Mouse (Mus musculus) urinary bladder, postnatal 36 days (tissue): ENCODE measurements around the gene Olfr1373.
"Not testable (repeated sequence)": the region's sequence is repeated elsewhere in the genome, so short reads cannot be mapped to it uniquely, and the experiment has no call there.

Source experiments
- DNase-seq, 2 experiments: peaks; one replicate each; pipeline ENCODE4 v3.0.0; 2022; ENCODE audit warnings: low spot score in 2 of 2, mixed read lengths in 1 of 2

Gene Olfr1373

DNA sequence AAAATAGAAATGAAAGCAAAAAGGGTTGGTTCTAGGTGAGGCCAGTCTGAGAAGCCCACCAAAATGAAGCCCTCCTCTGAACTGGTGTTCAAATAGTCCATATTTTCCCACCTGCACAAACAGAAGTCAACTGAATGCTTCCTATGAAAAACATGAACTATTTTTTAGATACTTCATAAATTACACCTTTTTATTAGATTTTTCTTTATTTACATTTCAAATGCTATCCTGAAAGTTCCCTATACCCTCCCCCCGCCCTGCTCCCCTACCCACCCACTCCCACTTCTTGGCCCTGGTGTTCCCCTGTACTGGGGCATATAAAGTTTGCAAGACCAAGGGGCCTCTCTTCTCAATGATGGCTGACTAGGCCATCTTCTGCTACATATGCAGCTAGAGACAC is at the start of gene Olfr1373:
Gene Olfr1373, minus strand, starts transcription at position 101 of the 400 bp plus-strand sequence.
- DNase-seq = not testable (repeated sequence)

DNA sequence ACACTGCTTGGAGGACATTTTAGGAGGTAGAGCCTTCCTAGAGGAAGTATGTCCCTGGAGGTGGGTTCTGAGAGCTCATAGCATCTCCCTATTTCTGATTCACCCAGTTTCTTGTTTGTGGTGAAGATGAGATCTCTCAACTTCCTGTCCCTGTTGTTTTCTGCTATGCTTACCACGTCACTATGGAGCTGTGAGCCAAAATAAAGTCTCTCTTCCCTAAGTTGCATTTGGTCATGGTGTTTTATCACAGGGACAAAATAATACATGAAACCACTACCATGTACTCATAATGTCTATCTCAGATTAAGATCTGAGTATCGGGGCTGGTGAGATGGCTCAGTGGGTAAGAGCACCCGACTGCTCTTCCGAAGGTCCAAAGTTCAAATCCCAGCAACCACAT is 35.3 kb upstream of the Olfr1373 start:
- not testable (repeated sequence) for DNase-seq

DNA sequence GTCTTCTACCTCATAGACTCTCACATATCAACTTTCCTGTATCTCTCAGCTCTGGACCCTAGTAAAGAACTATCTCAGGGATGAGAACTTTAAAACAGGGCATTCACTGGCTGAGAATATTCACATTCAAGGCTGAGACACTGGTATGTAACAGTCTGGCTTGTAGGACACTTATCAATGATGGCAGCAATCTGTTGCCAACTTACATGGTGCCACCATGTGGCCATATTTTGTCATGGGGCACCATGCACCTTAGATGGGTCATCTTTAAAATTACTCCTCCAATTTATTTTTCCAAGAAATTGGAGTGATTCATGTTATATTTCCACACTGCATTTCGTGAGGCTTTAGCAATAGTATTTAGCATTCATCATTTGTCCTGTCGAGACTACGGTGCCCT is 34.6 kb upstream of the Olfr1373 start:
- not testable (repeated sequence) for DNase-seq

DNA sequence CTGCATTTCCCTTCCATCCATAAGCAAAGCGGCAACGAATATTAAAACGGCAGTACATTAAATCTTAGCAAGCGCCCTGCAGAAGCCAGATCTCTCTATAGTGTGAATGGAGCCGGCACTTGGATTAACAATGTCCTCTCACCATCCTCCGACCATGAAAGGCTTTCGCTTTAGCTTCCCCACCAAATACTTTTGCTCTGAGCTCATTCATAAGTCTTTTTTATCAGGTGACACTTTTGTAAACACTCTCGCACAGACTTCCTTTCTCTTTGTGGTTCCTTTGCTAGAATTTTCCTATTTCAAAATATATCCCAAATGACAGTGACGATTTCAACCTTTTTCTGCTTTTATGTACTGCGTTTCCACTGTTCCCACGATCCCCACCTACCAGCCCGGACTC is 23.1 kb upstream of the Olfr1373 start:
- DNase-seq = no peak

DNA sequence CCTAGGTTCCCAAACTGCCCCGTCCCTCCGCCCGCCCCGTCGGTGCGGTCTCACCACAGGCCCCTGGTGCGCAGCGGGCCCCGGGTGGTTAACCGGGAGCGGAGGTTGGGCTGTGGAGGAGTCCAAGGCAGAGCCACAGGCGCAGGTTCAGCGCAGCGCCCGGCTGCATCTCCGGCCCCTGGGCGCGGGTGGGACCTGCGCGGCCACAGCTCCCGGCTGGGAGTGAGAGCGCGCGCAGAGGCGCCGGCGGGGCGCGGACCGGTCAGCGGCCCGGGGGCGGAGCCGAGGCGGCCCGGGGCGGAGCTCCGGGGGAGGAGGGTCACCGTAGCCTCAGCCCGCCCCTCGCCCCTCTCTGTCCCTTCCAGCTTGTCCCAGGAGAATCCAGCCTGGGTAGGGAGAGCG is 22.6 kb upstream of the Olfr1373 start:
- DNase-seq = not testable (repeated sequence)

DNA sequence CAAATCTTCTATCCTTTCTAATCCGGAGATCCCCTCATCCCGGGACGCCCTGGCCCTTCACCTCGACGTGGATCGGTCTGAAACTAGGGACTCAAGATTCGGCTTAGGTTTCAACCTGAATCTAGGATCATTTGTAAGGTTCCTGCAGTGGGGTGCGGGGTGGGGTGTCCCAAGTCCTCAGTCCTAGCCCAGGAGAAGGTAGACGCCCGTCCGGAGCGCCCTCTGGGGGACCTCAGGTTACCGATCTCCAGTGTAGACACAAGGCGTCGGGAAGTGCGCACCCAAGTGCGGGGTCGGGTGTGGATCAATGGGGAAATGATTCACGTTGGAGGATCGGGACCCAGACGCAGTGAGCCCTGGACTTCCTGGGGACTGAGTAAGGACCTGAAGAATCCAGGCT is 21.8 kb upstream of the Olfr1373 start:
- DNase-seq = peak in 1 of 2 experiments; percentile 26

DNA sequence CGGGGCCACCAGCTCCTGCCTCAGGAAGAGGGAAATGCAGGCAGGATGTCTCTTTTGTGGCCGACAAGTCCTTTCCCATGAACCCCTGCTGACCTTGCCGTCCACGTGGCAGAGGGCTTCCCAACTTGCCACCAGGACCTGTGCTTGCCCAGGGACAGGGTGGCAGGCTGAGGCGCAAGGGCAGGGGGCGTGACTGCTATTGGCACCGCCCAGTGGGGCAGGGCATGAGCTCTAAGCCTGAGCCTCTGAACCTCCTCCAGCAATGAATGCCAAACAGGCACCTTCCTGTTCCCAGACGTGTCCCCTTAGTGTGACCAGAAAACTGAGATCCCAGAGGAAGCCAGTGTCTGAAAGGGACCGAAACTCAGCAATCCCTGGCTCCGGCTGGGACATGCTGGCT is 18.6 kb upstream of the Olfr1373 start:
- DNase-seq = peak in 1 of 2 experiments; percentile 22

DNA sequence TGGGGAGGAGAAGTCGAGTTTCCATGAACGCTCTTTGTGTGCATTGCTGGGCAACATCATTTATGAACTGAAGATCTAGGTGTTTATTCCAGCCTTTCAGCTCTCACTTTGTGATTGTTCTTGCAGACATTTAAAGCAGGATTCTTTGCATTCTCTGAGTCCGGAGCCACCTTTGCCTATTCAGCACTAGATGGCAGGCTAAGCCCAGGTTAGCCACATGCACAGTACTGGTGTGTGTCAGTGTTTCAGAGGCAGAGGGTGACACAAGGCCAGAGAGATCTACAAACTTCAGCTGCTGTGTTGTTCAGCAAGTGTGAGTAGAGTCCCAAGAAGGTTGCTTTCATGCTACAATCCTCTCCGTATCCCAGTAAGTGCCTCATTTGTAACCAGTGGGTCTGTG is 1.7 kb downstream of the Olfr1373 start:
- DNase-seq = peak; percentile 46 to 55

DNA sequence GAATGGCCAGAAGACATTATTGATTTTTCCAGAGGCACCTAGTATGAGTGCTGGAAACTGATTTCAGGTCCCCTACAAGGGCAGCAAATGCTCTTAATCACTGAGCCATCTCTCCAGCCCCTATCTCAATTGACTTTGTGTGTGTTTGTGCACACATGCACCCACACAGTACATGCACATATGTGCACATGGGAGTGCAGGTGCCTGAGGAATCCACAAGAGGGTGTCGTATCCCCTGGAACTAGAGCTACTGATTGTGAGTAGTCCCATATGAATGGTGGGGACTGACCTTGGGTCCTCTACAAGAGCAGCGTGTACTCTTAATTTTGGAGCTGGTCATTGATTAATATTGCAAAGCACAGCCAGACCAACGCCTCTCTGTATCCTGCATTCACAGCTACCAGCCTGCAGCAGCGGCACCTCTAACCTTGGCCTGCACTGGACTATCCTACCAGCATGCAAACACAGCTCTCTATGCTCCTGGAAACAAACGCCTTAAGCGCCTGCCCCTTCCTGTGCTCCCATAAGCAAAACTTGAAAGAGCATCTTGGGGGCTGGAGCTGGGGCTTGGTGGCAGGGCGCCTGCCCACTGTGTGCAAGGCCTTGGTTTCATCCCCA is 14.8 kb downstream of the Olfr1373 start:
- DNase-seq = no peak

DNA sequence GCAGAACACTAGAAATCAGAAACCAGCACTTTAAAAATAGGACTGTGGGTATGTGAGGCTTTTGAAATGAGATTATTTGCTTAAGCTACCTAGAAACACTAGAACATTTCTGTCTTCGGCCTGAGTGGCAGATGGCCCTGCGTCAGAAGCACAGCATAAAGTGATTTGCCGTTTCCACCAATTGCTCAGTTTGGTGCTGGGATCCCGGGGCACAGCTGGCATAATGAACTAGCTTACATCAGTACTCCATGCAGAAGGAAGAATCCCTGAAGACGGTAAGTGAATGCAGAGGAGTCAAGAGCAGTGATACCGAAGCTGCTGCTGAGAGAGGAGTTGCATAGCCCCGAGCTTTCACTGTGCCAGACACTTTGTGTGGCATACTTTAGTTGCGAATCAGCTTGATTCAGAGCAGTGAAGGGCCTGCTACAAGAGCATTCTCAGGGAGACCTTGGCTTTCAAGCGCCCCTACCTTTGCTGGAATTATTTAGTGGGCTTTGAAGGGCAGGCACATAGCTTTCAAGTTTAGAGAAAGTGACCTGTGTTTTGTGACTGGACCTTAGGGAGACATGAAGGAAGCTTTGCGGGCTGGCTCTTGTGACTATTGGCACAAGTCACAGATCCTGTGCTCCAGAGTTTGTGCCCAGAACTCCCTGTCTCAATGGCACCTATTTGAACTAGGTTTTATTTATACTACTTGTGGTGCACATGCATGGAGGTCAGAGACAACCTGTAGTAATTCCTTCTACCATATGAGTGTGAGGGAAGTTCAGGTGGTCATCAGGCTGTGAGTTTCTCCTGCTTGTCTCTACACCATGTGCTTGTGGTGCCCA is 15.5 kb downstream of the Olfr1373 start:
- DNase-seq = no peak

DNA sequence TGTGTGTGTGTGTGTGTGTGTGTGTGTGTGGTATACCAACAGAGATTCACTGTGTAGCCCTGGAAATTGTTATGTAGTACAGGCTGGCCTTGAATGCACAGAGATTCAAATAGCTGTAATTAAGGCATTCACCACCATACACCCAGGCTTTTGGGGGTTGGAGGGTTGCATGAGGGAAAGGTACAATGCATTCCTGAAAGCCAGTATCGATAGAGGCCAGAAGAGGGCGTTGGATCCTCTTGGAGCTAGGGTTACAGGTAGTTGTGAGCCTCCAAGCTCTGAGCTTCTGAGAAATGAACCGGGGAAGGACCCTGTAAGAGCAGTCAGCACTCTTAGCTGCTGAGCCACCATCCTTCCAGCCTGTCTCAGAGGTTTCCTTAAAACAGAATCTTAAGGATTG is 16.2 kb downstream of the Olfr1373 start:
- DNase-seq = no peak

DNA sequence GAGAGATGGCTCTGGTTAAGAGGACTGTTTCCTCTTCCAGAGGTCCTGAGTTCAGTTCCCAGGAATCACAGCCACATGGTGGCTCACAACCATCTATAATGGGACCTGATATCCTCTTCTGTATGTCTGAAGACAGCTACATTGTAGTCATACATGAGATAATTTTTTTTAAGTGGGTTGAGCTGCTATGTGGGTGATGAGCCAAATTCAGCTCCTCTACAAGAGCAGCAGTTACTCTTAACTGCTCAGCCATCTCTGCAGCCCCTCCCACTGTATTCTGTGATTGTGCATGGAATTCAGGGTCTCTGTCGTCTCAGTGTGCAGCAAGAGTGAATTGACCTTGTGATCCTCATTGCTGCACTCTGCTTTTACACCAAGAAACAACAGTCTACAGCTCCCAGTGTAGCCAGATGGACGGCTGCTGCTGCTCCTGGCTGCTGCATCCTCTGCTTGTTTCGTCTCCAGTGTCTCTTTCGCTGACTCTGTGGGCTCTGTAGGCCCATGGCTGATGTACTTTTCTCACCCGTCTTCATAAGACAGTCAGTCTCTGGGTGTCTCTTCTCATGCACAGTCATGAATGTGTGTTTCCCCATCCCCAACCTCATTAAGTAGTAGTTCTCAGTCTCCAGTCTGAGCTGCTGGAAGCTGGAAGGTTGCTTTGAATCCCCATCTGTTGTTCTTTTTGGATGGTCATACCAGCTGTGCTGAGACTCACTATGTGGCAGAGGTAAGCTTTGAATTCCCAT is 16.8 kb downstream of the Olfr1373 start:
- DNase-seq = no peak

DNA sequence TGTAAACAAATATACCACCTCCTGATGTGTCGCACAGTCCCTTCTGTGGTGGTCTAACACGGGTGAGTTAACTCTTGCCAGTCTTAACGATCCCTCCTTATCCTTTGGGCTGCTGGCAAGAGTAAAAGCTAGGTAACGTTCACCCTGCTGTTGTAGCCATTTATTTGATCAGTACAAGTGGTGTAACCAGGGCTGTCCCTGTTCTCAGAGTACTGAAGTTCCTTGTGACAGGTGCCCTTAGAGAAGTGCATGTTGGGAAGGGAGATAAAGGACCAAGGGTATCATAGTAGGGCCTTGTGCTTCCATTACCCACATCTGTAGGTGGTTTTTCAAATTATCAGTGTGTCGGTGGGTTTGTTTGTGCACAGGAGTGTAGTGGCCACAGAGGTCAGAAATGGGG is 17.6 kb downstream of the Olfr1373 start:
- no peak for DNase-seq

DNA sequence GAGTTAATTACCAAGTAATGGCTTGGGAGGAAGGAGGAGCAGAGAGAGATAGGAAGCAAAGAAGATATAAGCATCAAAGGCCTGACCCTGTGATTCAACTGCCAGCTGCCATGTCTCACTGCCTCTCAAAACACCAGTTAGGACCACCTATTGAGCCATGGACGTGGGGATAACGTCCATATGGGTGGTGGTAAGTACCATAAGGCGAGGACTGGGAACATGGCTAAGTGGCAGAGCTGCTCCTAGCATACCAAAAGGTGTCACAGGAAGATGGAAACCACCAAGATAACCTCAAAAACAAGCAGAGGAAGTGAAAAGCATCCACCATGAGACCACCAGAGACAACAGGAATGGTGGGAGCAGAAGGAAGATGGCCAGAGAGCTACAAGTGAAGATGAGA is 18.2 kb downstream of the Olfr1373 start:
- DNase-seq = no peak

DNA sequence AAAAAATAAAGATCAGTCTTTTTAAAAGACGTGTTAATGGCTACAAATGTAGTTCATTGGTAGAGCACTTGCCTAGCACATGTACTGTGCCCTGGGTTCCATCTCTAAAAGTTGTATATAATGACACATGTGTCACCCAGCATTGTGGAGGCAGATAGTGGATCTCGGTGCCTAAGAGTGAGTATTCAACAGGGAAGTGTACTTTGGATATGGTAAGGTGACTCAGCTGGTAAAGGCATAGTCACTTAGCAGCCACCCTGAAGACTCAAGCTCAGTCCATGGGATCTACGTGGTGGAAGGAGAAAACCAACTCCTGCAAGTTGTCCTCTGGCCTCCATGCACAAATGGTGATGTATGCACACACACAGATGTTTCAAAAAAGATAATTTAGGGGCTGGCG is 20.9 kb downstream of the Olfr1373 start:
- DNase-seq = no peak

DNA sequence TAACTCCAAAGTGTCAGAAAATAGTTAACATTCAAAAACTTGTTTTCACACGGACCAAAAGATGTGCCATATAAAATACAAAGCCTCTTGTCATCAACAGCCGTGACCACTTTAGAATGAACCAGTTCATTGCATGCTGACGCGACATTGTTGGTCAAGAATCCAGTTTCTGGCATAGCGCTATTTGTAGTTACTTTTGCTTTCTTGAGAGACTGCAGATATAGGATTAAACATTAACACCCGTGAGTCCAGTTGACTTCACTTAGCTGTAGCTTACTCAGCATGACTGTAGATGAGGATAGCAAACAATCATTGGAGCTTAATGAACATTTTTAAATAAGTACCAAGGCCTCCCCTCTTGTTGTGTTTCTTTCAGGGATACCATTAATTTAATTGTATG is 23.3 kb downstream of the Olfr1373 start:
- no peak for DNase-seq

DNA sequence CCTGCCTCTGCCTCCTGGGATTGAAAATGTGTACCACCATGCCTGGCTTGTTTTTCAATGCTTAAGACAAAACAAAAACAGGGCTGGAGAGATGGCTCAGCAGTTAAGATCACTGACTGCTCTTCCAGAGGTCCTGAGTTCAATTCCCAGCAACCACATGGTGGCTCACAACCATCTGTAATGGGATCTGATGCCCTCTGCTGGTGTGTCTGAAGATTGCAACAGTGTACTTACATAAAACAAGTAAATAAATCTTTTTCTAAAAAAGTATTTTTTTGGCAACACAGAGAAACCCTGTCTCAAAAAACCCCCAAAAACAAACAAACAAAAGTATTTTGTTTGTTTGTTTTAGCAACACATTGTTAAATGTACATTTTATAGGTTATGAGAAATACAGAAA is 24.9 kb downstream of the Olfr1373 start:
- not testable (repeated sequence) for DNase-seq

DNA sequence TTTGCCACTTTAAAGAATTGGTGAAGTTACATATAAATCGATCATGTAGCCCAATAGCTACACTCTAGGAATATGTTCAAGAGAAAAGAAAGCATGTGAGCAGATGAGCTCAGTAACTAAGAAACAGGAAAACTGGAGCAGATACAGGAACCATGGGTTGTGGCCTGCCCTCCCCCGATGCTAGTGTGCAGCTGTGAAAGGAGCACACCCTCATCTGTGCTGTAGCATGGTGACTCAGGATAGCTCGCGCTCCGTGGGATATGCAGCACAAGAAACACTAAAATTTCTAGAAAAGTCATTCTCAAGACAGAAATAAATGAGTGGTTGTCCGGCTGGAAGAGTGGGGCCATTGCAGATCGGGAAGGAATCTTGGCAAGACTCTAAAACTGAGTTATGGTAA is 28.2 kb downstream of the Olfr1373 start:
- no peak for DNase-seq

DNA sequence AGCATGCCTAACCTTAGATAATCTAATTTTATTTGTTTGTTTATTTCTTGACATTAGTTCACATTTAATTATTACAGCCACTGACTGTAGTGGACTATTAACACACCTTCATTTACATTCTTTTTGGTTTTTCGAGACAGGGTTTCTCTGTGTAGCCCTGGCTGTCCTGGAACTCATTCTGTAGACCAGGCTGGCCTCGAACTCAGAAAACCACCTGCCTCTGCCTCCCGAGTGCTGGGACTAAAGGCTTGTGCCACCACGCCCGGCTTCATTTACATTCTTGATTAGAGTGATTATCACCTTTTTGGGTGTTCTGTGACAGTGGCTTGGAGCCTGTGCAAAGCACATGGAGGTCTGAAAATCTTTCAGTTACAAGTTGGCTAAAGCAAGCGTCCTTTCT is 29.2 kb downstream of the Olfr1373 start:
- DNase-seq = not testable (repeated sequence)

DNA sequence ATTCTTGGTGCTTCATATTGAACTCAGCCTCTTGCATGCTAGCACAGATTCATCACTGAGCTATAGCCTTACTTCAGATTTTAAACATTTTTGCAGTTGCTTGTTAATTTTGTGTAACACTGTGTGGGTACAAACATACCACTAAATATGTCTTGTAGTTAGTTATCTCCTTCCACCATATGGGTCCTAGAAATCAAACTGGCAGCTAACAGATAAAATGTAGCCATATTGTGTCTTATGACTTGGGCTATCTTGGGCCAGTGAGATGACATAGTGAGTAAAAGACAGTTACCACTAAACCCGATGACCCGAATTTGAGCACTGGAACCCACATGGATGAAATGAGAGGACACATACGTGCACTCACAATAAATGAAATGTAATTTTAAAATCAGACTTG is 29.8 kb downstream of the Olfr1373 start:
- DNase-seq = no peak

DNA sequence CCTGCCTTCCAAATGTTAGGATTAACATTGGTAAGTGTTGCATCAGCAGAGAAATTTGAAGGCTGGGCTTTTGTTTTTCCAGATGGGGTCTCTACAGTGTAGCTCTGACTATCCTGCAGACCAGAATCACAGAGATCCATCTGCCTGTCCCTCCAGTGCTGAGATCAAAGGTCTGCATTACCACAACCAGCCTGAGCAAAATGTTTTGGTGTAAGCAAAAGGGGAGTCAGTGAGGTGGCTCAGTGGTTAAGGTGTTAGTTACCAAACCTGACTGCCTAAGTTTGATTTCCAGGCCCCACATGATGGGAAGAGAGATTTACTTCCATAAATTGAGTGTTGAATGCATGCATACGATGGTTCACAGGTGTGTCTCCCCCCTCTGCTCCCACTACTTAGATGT is 35.9 kb downstream of the Olfr1373 start:
- DNase-seq = no peak

DNA sequence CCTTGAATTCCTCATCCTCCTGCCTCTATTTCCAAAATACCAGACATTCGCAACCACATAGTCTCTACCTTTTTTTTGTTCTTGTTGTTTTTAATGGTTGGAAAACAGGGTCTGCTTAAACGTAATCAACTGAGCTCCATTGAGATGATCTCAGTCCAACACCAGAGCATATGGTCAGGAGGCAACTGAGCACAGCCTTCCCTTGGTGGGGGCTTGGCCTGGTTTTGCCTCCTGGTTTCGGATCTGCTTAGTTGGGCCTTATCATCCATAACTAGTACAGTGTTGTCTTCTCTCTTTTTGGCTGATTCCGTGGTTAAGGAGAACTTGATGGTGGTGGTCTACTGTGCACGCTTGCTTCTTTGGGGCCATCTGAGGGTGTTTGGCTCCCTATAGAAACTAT is 36.5 kb downstream of the Olfr1373 start:
- no peak for DNase-seq

DNA sequence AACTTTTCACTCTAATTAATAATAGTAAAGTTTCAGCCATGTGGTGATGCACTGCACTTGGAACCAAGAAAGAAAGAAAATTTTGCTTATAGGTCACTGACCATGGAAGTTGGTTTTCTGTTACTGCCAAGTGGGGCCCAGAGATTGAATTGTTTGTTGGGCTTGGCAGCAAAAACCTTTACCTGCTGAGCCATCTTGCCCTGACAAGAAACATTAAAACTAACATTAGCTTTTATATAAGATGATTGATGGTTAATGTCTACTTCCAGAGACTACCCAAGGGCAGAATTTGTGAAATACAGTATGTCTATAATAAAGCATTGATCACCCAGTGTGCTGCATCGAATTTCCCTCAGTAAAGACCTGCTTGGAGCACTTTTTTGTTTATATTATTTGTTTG is 38.9 kb downstream of the Olfr1373 start:
- no peak for DNase-seq
